Mouse (Mus musculus) retina, embryonic 14.5 days (tissue): Measurements from ENCODE around the gene Il18.

Experiments used
- DNase-seq: peaks from one replicate; pipeline ENCODE4 v3.0.0-alpha.2; 2015; ENCODE audit warnings: low spot score

Gene Il18

DNA sequence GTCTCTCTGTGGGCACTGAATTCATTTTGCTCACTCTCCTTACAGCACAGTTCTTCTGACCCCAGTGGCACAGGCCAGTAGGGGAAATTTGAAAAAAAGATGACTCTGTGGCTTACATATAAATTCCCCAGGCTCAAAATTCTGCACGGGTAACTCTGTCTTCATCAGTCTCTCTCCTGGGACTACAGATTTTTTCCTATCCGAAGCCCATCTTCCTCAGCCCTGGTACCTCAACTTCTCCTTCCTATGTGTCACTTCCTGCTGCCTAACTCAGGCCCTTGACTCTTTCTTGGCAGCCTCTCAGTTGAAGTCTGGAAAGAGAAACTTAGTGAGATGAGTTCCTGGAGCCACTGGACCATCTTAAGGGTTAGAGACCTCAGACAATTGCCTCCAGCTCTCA is 1.1 kb upstream of the Il18 start:
- no peak for DNase-seq

DNA sequence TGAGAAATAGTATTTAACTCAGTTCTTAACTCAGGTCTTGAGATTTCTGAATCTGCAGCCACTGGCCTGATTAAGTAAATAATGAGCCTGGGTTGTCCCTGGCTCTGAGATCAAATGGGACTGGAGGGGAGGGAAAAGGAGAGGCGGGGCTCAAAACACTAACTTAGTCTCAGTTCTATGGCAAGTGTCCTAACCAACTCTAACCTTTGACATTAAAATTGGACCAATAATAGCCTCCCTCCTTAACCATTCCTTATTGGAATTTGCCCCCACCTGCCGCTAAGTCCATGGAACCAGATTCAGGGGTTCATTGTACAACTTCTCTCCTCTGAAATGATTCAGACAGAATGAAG is 443 bp downstream of the Il18 start, which contains the start of gene Bco2:
TSS of gene Bco2 (minus strand) at position 88 of the 353 bp plus-strand sequence.
- no peak for DNase-seq

DNA sequence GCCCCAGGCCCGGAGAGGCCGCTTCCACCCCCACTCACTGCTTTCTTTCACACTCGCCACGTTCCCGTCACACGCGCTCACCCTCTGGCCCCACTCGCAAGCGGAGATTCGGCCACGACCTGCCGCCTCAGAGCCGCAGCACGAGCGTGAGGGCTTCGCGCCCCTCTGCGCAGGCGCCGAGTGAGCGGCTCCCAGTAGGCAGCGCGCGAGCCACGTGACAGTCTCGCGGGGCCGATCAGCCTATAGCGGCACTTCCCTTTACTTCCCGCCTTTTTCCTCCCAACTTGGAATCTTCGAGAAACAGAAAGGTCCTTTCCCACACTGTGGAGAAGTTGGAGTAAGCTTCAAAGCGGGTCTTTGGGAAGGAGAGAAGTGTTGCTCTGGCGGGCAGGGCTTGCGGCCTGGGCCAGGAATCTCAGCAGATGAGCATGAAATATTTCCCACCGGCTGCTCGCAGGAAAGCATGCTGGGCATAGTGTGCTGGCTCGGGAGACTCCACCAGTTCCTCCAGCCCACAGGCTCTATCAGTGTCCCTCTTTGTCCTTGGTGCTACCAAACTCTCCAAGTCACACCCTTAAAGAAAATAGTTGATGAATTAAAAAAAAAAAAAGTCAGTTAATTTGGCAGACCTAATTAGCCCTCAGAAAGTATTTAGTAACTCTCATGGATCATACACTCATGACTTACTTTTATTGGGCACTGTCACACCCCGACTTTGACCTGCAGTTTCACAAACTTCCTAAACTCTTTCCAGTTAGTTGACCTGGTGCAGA is 6.7 kb downstream of the Il18 start, which contains the start of gene Tex12:
TSS of gene Tex12 (minus strand) at position 181 of the 773 bp plus-strand sequence.
- DNase-seq, result no peak

DNA sequence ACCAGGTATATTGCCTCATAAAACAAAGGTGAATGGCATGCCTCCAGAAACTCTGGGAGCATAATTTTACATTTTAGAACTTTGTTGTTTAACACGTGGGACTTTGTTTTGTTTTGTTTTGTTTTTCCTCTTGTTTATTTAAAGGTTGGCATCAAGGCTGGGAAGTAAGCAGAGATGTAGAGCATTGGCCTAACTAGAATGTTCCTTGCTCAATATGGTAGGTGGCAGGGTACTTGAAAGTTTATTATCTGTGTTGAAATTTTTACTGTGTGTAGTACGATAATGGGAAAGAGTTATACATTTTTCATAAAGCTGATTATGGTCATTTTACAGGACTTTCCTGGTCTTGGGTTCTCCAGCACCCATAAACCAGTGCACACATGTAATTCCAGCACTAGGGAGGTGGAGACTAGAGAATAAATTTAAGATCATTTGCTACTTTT is 7.3 kb downstream of the Il18 start:
- DNase-seq, result no peak

DNA sequence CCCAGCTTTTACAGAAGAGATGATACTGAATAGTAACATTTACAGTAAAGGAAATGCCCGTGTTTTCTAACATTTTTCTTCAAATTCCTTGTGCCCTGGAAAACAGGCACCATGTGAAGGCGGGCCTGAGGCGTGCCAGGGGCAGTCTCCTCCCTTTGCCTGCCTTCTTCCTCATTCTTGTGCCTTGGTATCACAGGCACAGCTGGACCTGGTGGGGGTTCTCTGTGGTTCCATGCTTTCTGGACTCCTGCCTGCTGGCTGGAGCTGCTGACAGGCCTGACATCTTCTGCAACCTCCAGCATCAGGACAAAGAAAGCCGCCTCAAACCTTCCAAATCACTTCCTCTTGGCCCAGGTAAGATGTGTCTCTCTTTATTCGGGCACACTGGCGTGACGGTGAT is 10.5 kb downstream of the Il18 start:
- no peak for DNase-seq

DNA sequence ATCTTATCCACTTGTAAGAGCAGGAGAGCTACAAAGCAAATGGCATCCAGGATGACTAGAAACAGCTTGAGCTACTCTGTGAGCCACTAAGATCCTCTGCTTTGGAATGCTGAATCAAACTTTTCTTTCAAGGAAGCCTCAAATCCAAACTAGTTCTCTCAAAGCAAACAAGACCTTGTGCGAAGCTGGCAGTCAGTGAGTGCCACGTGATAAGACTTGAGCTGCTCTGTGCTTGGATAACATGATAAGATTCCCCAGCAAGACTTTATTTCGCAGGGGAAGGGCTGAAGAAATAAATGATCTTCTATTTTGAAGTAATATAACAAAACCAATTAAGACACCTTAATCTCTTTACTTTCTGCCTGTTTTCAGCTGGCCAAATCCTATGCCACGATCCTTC is 11.3 kb downstream of the Il18 start:
- DNase-seq, result no peak

DNA sequence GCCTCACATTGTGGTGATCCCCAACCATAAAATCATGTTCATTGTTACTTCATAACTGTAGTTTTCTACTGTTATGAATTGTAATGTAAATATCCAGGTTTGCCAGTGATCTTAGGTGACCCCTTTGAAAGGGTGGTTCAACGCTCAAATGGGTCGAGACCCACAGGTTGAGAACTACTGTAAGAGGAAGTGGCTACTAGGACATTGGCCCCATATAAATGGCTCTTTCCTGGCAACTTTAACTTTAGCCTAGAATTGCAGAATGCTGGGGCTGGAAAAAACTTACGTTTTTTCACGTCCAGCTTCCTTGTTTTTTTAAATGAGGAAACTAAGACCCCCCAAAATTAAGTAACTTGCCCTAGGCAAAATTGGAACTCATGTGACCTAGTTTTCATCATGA is 12.7 kb downstream of the Il18 start:
- DNase-seq, result no peak

DNA sequence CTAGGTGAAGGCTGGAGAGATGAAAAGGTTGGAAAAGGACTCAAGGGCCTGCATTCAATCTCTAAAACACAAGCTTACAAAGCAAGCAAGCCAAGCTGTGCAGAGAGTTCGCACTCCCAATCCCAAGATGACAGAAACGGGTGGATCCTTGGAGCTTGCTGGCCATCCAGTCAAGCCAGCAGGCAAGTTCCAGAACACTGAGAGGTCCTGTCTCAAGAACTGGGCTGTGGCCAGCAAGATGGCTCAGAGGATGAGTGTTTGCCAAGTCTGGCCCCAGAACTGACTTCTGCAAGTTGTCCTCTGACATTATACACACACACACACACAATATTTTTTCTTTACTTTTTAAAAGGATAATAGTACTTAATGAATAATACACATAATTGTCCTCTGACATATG is 13.3 kb downstream of the Il18 start:
- DNase-seq, result no peak

DNA sequence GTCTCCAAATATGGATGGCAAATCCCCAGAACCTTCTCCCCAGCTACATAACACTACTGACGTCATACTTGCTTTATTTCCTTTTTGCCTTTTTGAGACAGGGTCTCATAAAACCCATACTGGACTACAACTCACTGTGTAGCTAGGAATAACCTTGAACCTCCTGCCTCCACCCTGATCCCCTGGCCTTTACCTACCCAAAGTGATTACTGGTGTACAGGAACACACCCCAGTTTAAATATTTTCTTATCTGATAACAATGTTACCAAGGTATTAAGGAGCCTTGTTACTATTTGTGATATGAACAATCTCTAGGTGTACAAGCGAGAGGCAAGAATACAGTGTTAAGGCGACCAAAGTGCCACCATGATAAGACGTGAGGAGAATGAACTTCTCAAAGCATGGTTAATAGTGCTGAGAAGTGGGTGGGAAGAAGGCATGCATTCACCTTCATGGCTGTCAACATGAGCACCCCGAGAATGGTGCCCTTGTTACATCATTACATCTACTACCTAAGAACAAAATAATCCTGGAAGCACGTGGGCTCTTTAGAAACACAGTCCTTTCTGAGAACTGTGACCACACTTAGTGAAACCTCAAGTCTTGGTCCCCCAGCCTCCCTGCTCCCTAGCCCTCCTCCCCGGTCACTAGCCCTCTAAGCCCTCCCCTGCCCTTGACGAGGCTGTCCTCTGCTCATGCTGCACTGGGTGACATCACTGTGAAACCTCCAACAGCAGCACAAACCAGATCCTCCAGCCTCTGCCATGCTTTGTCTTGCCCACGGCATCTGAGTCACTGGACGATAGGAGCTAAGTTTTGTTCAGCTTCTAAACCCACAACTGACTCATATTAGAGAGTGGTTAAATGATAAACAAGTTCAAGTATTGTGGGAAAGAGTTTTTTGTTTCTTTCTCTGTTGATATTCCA is 15.2 kb downstream of the Il18 start:
- no peak for DNase-seq

DNA sequence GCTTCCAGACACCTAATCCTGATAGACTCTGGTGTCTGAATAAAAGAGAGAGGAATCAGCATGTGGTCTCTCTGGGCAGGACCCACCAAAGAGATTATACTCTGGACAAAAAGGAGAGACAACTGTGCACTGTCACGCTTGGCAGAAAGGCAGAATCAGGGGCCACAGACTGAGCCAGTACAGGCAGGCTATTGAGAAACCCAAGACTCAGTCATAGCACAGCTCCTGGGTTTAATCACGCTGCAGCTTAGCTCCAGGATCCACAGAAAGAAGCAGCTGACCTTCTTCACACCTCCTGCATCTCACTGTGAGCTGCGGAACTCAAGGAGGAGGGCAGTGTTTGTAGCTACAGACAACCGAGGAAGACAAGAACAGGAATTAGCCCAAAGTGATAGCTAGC is 25.7 kb downstream of the Il18 start:
- no peak for DNase-seq

DNA sequence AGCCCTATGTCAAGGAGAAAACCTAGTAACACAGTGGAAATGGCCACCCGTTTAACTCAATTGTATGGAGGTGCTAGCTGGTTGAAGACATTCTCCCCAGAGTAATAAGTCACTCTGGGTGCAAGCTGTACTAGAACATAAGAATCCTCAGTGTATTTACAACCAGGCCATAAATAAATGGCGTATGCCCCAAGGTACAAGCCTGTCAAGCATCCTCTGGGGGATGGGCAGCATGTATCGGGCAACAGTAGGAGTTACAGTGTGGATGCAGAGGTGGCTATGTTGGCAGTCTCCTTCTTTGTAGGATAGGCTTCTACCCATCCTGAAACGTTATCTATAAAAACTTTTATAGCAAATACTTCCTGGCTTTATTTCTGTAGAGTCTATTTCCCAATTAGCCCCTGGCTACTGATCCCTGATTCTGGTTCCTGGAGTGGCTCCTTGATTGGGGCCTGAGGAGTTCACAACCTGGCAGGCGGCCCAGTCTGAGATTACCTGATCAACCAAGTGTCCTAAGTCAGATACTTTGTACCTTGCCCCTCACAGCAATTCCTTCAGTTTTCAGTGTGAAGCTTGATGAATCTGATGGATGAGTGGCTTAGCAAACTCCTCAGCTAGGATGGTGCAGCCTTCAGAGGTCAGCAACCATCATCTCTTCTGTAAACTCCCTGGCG is 30.7 kb downstream of the Il18 start:
- DNase-seq, result no peak

DNA sequence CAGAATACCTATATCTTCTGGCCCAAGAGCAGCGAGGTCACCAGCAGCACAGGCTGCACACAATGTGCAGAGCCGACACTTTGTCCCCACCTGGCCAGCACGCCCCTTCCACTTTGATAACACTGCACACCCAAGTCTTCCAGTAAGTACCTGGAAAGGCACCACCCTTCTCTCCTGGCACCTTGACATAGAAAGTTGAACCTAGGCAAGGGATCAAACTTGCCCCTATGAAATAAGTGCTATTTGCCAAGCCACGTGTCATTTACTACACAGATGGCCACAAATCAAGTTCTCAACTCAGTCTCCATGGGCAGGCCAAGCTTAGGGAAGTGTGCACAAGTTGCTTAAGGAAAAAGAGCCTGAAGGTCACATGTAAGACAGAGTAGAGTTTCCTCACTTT is 32.3 kb downstream of the Il18 start:
- DNase-seq, result no peak

DNA sequence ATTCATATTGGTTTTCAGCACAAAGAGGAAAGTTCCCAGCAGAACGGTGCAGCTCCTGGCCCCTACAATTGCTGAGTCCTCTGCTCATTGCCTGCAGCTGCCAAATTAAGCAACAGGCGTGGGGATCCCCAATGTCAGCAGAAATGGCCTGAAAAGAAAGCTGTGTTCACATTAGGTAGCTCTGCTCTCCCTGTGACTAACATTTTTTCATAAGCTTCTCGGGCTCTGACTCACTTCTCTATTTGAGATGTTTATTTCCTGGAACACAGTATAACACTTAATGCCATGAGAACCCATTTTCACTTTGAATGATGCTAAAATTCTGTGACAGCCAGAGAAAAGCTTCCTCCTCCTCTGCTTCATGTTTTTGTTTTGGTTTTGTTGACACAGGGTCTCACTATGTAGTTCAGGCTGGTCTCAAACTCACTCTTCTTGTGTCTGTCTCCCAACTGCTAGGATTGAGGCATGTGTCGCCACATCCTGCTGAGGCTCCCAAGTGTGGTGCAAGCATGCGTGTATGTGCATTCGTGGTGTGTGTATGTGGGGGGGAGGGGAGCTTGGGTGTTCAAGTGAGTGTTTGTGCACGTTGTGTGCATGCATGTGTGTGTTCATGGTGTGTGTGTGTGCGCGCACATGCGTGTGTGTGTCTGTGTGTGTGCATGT is 36.4 kb downstream of the Il18 start:
- DNase-seq, result no peak

DNA sequence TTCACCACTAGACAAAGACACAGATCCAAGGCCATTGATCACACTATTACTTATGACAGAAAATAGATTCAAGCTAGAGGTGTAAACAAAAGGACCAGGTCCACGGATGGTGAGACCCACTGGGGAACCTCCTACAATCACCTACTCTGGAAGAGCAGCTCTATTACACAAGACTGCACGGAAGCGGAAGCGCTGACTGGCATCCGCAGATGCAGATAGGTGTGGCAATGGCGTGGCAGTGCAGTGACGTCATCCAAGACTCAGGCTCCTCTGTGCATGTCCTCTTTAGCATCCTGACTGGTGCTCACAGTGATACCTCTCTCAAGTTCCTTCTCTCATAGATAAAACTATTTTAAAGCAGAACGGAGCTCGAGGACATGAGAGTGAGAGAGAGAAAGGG is 38.3 kb downstream of the Il18 start:
- no peak for DNase-seq

DNA sequence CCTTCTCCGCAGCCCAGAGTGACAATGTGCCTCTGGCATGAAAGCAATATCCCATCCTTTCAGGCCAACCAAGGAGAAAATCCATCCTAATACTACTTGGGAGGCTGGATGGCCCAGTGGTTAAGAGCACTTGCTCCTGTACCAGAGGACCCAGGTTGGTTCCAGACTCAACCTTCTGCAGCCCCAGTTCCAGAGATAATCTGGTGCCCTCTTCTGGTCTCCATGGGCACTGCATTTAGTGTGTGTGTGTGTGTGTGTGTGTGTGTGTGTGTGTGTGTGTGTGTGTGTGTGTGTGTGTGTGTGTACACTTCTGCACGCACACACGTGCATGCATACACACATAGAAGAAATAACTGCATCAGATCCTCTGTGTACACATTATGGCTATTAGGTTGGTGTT is 38.9 kb downstream of the Il18 start:
- DNase-seq, result peak; percentile 55

DNA sequence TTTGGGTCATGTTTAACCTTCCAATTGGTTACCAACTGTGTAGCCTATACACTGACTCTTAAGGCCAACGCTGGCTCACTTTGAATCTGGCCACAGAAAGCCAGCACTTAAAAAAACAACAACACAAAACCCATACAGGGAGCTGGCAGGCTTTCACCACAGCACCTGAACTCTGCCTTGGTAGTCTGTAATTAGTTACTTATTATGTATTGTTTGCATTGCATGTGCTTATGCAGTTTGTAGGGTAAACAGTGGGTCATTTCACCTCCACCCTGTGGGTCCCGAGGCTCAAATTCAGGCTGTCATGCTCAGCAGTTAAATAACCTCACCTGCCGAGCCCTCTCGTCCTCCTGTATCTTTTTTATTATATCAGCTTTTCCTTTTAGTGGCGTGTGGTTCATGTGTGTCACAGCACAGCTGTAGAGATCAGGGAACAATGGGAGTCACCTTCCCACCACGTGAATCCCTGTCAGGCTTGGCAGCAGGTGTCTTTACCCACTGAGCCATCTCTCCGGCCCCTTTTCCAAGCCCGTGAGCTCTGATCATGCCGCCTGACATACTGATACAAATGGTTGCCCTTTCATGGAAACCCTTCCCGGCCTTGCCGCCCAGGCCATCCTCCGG is 40.3 kb downstream of the Il18 start:
- no peak for DNase-seq

DNA sequence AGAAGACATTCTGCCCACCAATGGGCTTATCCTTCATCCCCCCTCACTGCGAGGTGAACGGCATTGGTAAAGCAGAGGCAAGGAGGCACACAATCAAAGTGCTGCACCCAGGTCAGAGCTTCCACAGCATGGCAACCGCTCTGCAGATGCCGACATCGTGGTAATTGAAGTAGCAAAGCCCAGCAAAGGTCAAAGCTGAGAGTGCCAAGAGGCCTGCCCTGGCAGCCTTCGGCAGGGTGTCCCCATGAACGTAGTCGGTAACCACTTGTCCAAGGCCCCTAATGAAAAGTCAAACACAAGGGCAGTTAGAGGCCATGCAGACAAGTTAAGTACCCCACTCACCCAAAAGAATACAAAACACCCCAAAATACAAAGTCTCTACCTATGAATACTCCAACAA is 42.3 kb downstream of the Il18 start:
- no peak for DNase-seq

DNA sequence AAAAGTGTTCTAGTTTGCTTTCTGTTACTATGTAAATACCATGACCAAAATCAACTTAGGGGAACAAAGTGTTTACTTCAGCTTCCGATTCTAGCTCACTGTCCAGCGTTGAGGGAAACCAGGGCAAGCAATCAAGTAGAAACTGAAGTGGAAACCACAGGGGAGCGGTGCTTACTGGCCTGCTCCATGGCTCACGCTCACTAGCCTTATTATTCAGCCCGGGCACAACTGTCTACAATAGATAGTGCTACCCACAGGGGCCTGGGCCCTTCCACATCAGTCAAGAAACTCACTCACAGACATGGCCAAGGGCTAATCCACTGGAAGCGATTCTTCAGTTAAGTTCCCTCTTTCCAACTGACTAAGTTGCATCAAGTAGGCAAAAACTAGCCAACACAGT is 46.9 kb downstream of the Il18 start:
- peak; percentile 13 for DNase-seq

DNA sequence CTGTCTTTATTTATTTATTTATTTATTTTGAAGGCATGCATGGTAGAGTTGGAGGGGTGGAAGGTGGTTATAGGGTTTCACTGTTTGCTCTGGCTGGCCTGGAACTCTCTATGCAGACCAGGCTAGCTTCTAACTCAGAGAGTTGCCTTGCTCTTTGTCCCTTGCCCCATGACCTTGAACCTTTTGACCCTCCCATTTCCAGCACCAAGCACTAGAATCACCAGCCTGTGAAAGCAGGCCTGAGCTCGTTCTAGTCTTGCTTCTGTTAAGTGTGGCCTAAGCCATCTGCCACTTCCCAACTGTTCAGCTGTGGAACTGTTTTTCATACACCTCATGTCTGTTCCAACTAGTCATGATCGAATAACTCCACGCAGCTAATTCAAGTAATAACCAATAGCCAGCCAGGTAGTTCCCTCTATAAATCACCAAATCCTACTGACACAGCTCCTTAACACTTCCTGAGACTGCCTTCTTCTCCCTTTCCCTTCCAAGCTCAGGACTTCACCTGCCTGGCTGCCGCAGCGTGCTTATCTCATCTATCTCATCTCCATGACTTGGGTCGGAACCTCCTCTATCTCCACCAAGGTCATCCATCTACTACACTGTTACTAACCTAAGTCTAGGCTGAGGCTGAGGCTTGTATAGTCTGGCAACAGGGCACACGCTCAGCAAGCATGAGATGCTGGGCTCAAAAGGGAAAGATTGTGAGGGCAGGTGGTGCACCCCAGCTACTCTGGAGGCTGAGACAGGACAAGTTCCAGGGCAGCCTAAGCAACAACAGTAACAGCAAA is 47.6 kb downstream of the Il18 start:
- DNase-seq, result no peak

DNA sequence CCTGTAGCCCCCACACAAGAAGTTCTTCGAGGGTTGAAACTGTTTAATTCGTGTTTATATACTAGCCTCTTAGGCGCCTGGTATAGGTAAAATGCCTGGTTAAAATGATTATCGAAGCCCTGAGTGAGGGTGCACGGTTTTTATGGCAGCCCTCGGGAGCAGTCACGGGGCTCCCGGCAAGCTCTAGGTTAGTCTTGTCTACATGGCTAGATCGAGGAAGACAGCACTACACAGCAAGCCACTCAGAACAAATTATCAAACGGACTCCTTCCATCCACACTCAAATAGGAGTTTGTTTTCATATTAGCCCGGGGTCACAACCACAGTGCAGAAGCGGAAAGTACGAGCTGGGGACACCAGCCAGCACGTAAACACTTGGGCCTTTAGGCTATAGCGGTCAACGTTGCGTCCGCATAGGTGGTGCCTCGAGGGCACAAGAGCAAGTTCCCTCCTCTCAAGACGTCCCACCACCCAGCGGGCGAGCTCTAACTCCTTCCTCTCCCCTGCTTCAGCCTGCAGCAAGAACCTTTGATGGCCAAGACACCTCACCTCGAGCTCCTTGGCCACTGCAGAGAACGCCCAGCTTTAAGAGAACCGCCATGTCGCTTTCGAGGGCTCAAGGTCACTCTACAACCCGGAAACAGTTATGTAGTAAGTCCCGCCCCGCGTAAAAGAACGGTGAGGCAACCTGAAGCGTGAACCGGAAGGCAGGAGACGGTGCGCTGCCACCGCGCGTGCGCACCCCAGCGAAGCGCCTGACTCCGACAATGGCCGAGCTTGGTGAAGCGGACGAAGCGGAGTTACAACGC is 48.8 kb downstream of the Il18 start, which contains the start of the genes Sdhd and Timm8b:
TSS of gene Sdhd (minus strand) at position 624 of the 809 bp plus-strand sequence.
TSS of gene Timm8b (plus strand) at position 722 of the 809 bp plus-strand sequence.
- DNase-seq, result peak; percentile 97
